In genomic region chr2:93822045-93822749, GRCm38 (mm10) we compare ENCODE assay signal across 8 mouse cellular contexts. TPM values are rescaled to one million over a fixed set of nuclear protein-coding genes. Genes with fewer than 3 reads are reported as not detected.
DNase-seq lines count a peak whose midpoint lies in the region; ATAC-seq and TF ChIP-seq lines count a peak whose summit lies in the region.

Ext2 (minus strand) TSS chr2:93822568.

- WGBS in heart, embryonic 11.5 days (ENCODE audit: insufficient replicate concordance): under 1% methylated on average over 65 of the region's 66 CpGs
- WGBS in kidney, embryonic 16.5 days: under 1% methylated on average over 45 of the region's 66 CpGs
- under 1% methylated on average over 66 of the region's 66 CpGs for WGBS in liver, adult 2 months

- H3K9ac ChIP-seq in heart, embryonic 11.5 days (ENCODE audit: low read depth, low read length): peak within 1 kb of the TSS; percentile 82
- H3K9ac ChIP-seq in kidney, embryonic 16.5 days (replicated peaks; ENCODE audit: low read length): peak within 1 kb of the TSS; percentile 97
- peak within 1 kb of the TSS; percentile 98 for H3K9ac ChIP-seq in liver, adult 2 months (ENCODE audit: low read depth, low read length)

- H3K4me2 ChIP-seq in heart, embryonic 11.5 days: peak within 1 kb of the TSS; percentile 83
- peak within 1 kb of the TSS; percentile 74 for H3K4me2 ChIP-seq in kidney, embryonic 16.5 days (replicated peaks; ENCODE audit: low read depth, low read length)
- H3K4me2 ChIP-seq in myocyte (ENCODE audit: low read depth): peak within 1 kb of the TSS; percentile 84

- no peaks in the 10 kb centered on the region for H3K9me3 ChIP-seq in heart, embryonic 11.5 days (replicated peaks; ENCODE audit: control insufficient read depth, low read length)
- H3K9me3 ChIP-seq in kidney, embryonic 16.5 days (ENCODE audit: low read length): no peaks in the 10 kb centered on the region

- no peak within 1 kb of the TSS for H3K27ac ChIP-seq in heart, embryonic 11.5 days (ENCODE audit: low read depth, low read length)
- 0 out of 2 replicates have a peak within 1 kb of the TSS, but pooled peaks have one; percentile 8 for H3K27ac ChIP-seq in kidney, embryonic 16.5 days (ENCODE audit: low read length)
- H3K27ac ChIP-seq in liver, adult 2 months (replicated peaks; ENCODE audit: insufficient read depth, low read depth, low read length): peak within 1 kb of the TSS; percentile 25; the same call in 1 of the 2 replicates

- TF ChIP-seq POLR2A in liver, adult 2 months (IDR thresholded peaks at IDR 0.05; ENCODE audit: extremely low read depth, insufficient read depth, low read length): peak; percentile 60; the same call in 1 of the 2 replicates
- TF ChIP-seq POLR2A in myocyte (IDR thresholded peaks at IDR 0.05; ENCODE audit: insufficient read length, low read depth): peak; percentile 82

- no peaks in the 10 kb centered on the region for H3K36me3 ChIP-seq in heart, embryonic 11.5 days (ENCODE audit: control insufficient read depth, insufficient read depth, low read length)
- no peaks in the 10 kb centered on the region; the same call in 1 of the 2 replicates for H3K36me3 ChIP-seq in kidney, embryonic 16.5 days (ENCODE audit: insufficient read depth, low read length)
- H3K36me3 ChIP-seq in liver, adult 2 months (ENCODE audit: control insufficient read depth, insufficient read depth, low read length): no peaks in the 10 kb centered on the region
- no peaks in the 10 kb centered on the region for H3K36me3 ChIP-seq in myocyte (ENCODE audit: control insufficient read depth, insufficient read depth)
- no peaks in the 10 kb centered on the region for H3K36me3 ChIP-seq in splenic B cell, adult 2 months (ENCODE audit: control insufficient read depth, insufficient read depth, low read length, poor library complexity, severe bottlenecking)

- peaks cover 8% of the 10 kb centered on the region for H3K4me1 ChIP-seq in heart, embryonic 11.5 days (ENCODE audit: control insufficient read depth, insufficient read depth, low read length)
- peaks cover 8% of the 10 kb centered on the region for H3K4me1 ChIP-seq in kidney, embryonic 16.5 days (ENCODE audit: insufficient read depth, low read length)
- peaks cover 1% of the 10 kb centered on the region for H3K4me1 ChIP-seq in liver, adult 2 months (ENCODE audit: control insufficient read depth, insufficient read depth, low read length)

- peak; percentile 94 for ATAC-seq in erythroblast, adult 5-6 weeks (replicated peaks; ENCODE audit: low FRiP score, poor library complexity, severe bottlenecking)
- ATAC-seq in heart, embryonic 11.5 days (replicated peaks; ENCODE audit: insufficient number of reproducible peaks, low FRiP score, low TSS enrichment): peak; percentile 83
- ATAC-seq in kidney, embryonic 16.5 days (ENCODE audit: low FRiP score, low TSS enrichment): peak; percentile 94

- H3K79me2 ChIP-seq in liver, adult 2 months (ENCODE audit: control insufficient read depth, insufficient read depth, low read length): peaks cover 29% of the 10 kb centered on the region
- peaks cover 7% of the 10 kb centered on the region for H3K79me2 ChIP-seq in myocyte (ENCODE audit: control insufficient read depth, insufficient read depth)

- peak; percentile 94 to 95 for DNase-seq in B cell, adult 2 months
- peak; percentile 91 for DNase-seq in brain, adult 2 months (ENCODE audit: low read depth, low spot score)
- peak; percentile 59 for DNase-seq in liver, adult 2 months (ENCODE audit: extremely low read depth, low read depth, low spot score)
- peak; percentile 89 for DNase-seq in splenic B cell, adult 2 months (ENCODE audit: low read depth, low spot score)

- peak within 1 kb of the TSS; percentile 95 for H3ac ChIP-seq in myocyte (ENCODE audit: control insufficient read depth, insufficient read length)

- peak within 1 kb of the TSS; percentile 80 for H3K4me3 ChIP-seq in heart, embryonic 11.5 days (ENCODE audit: low read depth, low read length)
- peak within 1 kb of the TSS; percentile 87 for H3K4me3 ChIP-seq in kidney, embryonic 16.5 days (ENCODE audit: low read length)
- H3K4me3 ChIP-seq in liver, adult 2 months (ENCODE audit: insufficient read depth, low read depth, low read length): peak within 1 kb of the TSS; percentile 74
- H3K4me3 ChIP-seq in myocyte: peak within 1 kb of the TSS; percentile 57

- TF ChIP-seq CTCF in liver, adult 2 months (IDR thresholded peaks at IDR 0.05; ENCODE audit: low read depth, low read length): peak; percentile 96

- no peaks in the 10 kb centered on the region for H3K27me3 ChIP-seq in heart, embryonic 11.5 days (ENCODE audit: control insufficient read depth, insufficient read depth, low read length)
- no peaks in the 10 kb centered on the region for H3K27me3 ChIP-seq in kidney, embryonic 16.5 days (ENCODE audit: insufficient read depth, low read length)
- H3K27me3 ChIP-seq in liver, adult 2 months (ENCODE audit: control insufficient read depth, insufficient read depth, low read length): no peaks in the 10 kb centered on the region
- no peaks in the 10 kb centered on the region for H3K27me3 ChIP-seq in myocyte (ENCODE audit: control insufficient read depth, insufficient read depth, insufficient read length)
- H3K27me3 ChIP-seq in splenic B cell, adult 2 months (ENCODE audit: control insufficient read depth, insufficient read depth, low read length, poor library complexity, severe bottlenecking): no peaks in the 10 kb centered on the region

TF ChIP-seq in myocyte, 11 proteins besides CTCF, POLR2A, EP300 and RAD21:
- TF ChIP-seq MYOG (IDR thresholded peaks at IDR 0.05; ENCODE audit: control insufficient read depth in 1 of 3, insufficient read depth in 1 of 3, insufficient read length in 2 of 3, low read depth in 2 of 3) (peak in 2 of 3 experiments; percentile 4 to 56), MAX (IDR thresholded peaks at IDR 0.05; ENCODE audit: low read depth) (peak; percentile 59), MYOD1 (IDR thresholded peaks at IDR 0.05; ENCODE audit: control insufficient read depth in 1 of 3, insufficient read length in 2 of 3, low read depth in 2 of 3) (peak in 1 of 3 experiments; percentile 42), SRF (IDR thresholded peaks at IDR 0.05; ENCODE audit: control insufficient read depth, insufficient read length, low read depth) (no peak), REST (IDR thresholded peaks at IDR 0.05; ENCODE audit: insufficient read depth, insufficient read length) (no peak), POLR2AphosphoS2 (IDR thresholded peaks at IDR 0.05; ENCODE audit: insufficient read length, low read depth) (peak; percentile 74), USF1 (IDR thresholded peaks at IDR 0.05; ENCODE audit: low read depth) (peak; percentile 75)

RNA-seq across cellular contexts. Expression of gene Ext2, which starts in this region (rescaled TPM):
- 5.8 and 11.1 TPM in 2 replicates for total RNA-seq in erythroblast, adult 5-6 weeks (2015; ENCODE audit: low replicate concordance)
- total RNA-seq in erythroblast, adult 5-6 weeks (2017; ENCODE audit: low replicate concordance): 2.3 and 7.4 TPM in 2 replicates
- polyA plus RNA-seq in heart, embryonic 11.5 days (2014; fragmentation: Nextera tagmentation; extraction: Ambion mirVana): 60.3 and 75.6 TPM in 2 replicates
- polyA plus RNA-seq in kidney, embryonic 16.5 days (2015; fragmentation: Nextera tagmentation; extraction: Ambion mirVana): 126 and 128 TPM in 2 replicates
- 14.1 and 21.5 TPM in 2 replicates for total RNA-seq in liver, adult 2 months (2014; rRNA removed)
- 19.1 and 21.6 TPM in 2 replicates for polyA plus RNA-seq in liver, adult 2 months (2012; rRNA removed)
- 78.9 TPM for polyA plus RNA-seq in myocyte (2012; fragmentation: generic; extraction: Trizol)
